Mouse (Mus musculus) 3134 (cell line): Measurements from ENCODE around the gene B230118H07Rik.

Experiments
- DNase-seq: peaks from one replicate; pipeline ENCODE4 v3.0.0-alpha.2; 2011; ENCODE audit warnings: low spot score; ENCODE audit not compliant: insufficient read length; ENCODE audit errors: extremely low read depth

Gene B230118H07Rik

DNA sequence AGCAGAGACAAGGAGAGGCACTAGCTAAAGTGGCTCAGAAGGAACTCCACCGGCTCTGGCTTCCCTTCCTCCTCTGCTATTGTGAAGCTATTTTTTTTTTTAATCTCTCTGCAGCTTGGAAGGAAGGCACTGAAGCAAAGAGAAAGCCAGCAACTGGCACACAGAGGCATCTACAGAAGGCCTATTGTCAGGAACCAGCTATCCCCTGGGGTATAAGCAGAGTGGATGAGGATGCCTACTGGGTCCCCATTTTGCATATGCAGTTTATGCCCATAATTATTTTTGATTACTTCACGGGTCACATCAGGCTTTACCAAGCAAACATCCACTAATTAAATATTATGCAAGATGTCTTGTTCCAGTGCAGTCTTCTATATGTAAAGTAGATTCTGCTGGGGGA is 115.6 kb downstream of the B230118H07Rik start:
- DNase-seq = no peak

DNA sequence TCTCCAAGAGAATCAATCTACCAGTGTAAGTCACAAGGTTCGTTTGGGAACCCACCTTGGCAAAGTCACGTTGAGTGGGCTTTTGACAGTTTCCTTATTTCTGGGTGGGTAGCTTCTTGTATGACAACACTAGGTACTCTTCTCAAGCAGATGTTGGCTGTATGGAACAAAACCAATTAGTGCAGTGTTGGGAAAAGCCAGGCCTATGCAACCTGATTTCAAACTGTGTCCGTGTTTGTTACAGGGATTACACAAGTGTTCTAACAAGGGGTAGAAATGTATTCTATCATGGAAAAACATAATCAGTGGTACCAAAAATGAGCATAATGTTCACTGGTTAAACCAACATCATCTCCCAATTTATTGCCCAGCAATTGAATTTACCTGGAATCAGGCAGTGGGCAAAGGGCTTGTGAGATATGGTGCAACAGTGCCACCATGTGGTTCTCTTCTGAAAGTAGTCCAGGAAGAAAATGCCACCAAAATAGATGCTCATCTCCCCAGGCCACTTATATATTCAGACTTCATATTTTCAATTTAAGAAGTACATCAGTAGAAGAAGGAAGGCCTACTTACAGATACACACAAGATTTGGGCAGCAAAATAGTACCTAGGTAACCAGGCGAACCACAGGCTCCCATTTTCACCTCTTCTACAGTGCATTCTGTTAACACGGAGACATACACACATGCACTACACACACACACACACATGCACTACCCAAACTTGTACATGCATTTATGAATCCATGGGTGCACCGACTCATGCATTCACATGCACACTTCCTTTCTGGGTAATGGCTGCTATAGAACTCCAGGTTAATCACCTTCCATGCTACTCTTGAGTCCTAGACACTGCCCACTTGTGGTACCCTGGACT is 123.6 kb downstream of the B230118H07Rik start:
- peak; percentile 7 for DNase-seq

DNA sequence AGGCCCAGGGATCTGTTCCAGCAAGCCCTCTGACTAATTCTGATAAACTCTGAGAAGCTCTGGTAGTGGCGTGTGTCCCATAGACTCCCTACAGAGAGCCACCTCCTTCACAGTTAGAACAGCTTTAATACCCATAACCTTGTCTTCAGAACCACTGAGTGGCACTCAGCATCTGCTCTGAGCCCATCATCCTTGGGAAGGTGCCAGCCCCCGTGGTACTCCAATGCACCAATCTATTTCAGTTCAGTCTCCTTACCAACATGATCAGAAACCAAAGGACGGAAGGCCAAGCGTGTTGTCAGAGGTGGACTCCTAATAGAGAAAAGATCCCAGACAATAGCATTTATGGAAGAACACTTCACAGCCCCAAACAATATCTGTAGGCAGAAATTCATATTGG is 124.2 kb downstream of the B230118H07Rik start:
- no peak for DNase-seq

DNA sequence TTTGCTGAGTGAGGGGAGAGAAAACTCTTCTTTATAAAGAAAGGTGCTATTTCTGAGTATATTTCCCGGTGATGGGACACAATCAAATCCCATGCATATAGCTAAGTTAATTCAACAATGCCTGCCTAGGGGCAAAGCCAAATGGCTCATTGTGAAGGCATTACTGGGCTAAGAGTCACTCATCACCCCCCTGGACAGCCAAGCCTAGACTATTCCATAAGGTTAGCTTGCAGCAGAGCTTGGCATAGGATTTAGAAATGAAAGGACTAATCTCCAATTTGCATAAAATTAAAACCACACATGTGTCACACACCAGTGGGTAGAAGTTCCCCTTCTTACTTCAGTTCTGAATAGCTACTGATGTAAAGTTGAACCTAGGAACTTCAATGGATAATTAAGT is 128.8 kb downstream of the B230118H07Rik start:
- DNase-seq = no peak

DNA sequence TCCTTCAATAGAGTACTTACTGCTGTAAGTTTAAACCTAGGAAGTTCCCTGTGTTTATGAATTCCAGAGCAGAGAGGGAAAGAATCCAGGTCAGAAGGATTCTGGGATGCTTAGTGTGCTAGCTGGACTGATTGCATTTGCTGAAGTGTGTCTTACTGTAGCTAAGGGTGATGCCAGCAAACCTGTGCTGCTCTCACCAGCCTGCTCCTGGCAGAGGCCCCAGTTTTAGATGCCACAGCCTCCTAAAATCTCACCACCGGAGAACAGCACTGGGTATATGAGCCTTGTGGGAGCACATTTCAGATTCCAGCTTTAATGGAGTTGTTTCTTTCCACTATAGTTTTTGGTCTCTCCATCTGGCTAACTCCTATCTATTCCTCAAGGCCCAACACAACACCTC is 129.4 kb downstream of the B230118H07Rik start:
- DNase-seq = no peak
